ENCODE assay signal across 10 mouse cellular contexts in the genomic region with DNA sequence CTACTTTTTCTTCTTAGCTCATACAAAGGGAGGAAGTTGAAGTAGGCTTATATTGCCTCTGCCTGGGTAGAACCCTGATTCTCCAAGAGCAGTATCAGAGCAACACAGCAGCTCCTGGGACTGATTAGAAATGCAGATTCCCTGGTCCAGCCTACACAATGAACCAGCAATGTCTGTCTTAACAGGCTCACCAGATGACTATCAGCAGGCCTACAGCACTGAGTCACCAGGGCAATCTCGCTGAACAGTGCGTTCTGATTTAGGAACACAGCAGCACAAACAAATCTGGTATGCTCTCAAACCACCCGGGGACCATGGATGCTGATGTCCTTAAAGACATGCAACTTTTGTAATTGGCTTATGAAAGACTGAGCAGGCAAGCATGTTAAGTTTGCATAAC.
DNase-seq lines count a peak whose midpoint lies in the region; ATAC-seq and TF ChIP-seq lines count a peak whose summit lies in the region.
"Had no signal": no experiment of that assay in that cellular context is flagged by ENCODE, and none has a peak within 500 bp of the region (broad histone marks: within the 10 kb centered on the region; RNA-seq: fewer than 3 reads in every experiment).

No protein-coding gene starts in this region.

- TF ChIP-seq POLR2A in MEL (IDR thresholded peaks at IDR 0.05; ENCODE audit: control insufficient read depth in 1 of 2, insufficient read depth in 1 of 2, low read depth in 1 of 2, low read length in 2 of 2, poor library complexity in 1 of 2): no peak

- DNase-seq in liver, embryonic 11.5 days (ENCODE audit: low spot score): no peak
- no peak for DNase-seq in liver
- DNase-seq in MEL (ENCODE audit: low read depth, low spot score): peak; percentile 70
- DNase-seq in adrenal gland, postnatal 25 days: peak; percentile 12
- peak; percentile 19 to 39 for DNase-seq in left cerebral cortex, adult 9 months (ENCODE audit: low spot score in 2 of 2)
- DNase-seq in kidney, adult 9 months: no peak
- no peak for DNase-seq in heart, embryonic 10.5 days (ENCODE audit: low spot score)
- DNase-seq: kidney, adult 2 months; retina, postnatal 1 day had no signal

- no peak overlapping the region for H3K27ac ChIP-seq in liver, embryonic 11.5 days (ENCODE audit: low read depth, low read length)
- no peak overlapping the region for H3K27ac ChIP-seq in MEL (ENCODE audit: control insufficient read depth, low read depth, low read length)
- H3K27ac ChIP-seq in heart, embryonic 10.5 days: no peak overlapping the region
- H3K27ac ChIP-seq: heart, embryonic 15.5 days had no signal

- no peak overlapping the region for H3K9ac ChIP-seq in liver, embryonic 11.5 days (ENCODE audit: low read depth, low read length)
- no peak overlapping the region for H3K9ac ChIP-seq in MEL (ENCODE audit: control insufficient read depth, low read depth, low read length, poor library complexity, severe bottlenecking)
- H3K9ac ChIP-seq: heart, embryonic 15.5 days had no signal

- 74% methylated on average over 3 of the region's 3 CpGs for WGBS in liver, embryonic 11.5 days
- 61% methylated on average over 3 of the region's 3 CpGs for WGBS in heart, embryonic 10.5 days

- H3K9me3 ChIP-seq in liver, embryonic 11.5 days (ENCODE audit: control insufficient read depth, low read length): no peaks in the 10 kb centered on the region
- no peaks in the 10 kb centered on the region for H3K9me3 ChIP-seq in MEL (replicated peaks; ENCODE audit: insufficient read depth, low read length)
- no peaks in the 10 kb centered on the region for H3K9me3 ChIP-seq in heart, embryonic 10.5 days
- H3K9me3 ChIP-seq: heart, embryonic 15.5 days had no signal

- H3K27me3 ChIP-seq in liver, embryonic 11.5 days (replicated peaks; ENCODE audit: control insufficient read depth, insufficient read depth, low read length): no peaks in the 10 kb centered on the region
- H3K27me3 ChIP-seq in MEL (ENCODE audit: control insufficient read depth in 1 of 2, insufficient read depth in 2 of 2, low read length in 2 of 2): no peaks in the 10 kb centered on the region
- H3K27me3 ChIP-seq in heart, embryonic 10.5 days (ENCODE audit: insufficient read depth, poor library complexity, severe bottlenecking): no peaks in the 10 kb centered on the region
- H3K27me3 ChIP-seq: heart, embryonic 15.5 days had no signal

- TF ChIP-seq RAD21 in MEL (IDR thresholded peaks at IDR 0.05; ENCODE audit: low read depth, low read length): no peak

- TF ChIP-seq CTCF in MEL (IDR thresholded peaks at IDR 0.05 in 2 of 3, conservative IDR thresholded peaks at IDR 0.05 in 1 of 3; ENCODE audit: control insufficient read depth in 1 of 3, insufficient read depth in 1 of 3, low read depth in 2 of 3, low read length in 3 of 3, poor library complexity in 1 of 3, severe bottlenecking in 1 of 3): no peak

- 0 out of 2 replicates have a peak, but pooled peaks have one; percentile 43 for ATAC-seq in liver, embryonic 11.5 days (replicated peaks; ENCODE audit: low FRiP score)

- no peaks in the 10 kb centered on the region for H3K79me2 ChIP-seq in MEL (ENCODE audit: control insufficient read depth, insufficient read depth, low read length, poor library complexity)

- H3K36me3 ChIP-seq in liver, embryonic 11.5 days (ENCODE audit: control insufficient read depth, insufficient read depth, low read length): peaks cover 7% of the 10 kb centered on the region; the same call in 1 of the 2 replicates
- peaks cover 4 to 35% of the 10 kb centered on the region in 2 experiments for H3K36me3 ChIP-seq in MEL (ENCODE audit: control insufficient read depth in 1 of 2, insufficient read depth in 2 of 2, low read length in 2 of 2)
- H3K36me3 ChIP-seq in heart, embryonic 10.5 days: peaks cover 40% of the 10 kb centered on the region

- no peak overlapping the region for H3K4me2 ChIP-seq in liver, embryonic 11.5 days
- H3K4me2 ChIP-seq: heart, embryonic 15.5 days had no signal

- H3K4me1 ChIP-seq in liver, embryonic 11.5 days (replicated peaks; ENCODE audit: control insufficient read depth, insufficient read depth, low read length): no peaks in the 10 kb centered on the region
- peaks cover 0 to 4% of the 10 kb centered on the region in 2 experiments; a peak in 1 of 4 replicates for H3K4me1 ChIP-seq in MEL (ENCODE audit: control insufficient read depth in 1 of 2, insufficient read depth in 2 of 2, low read length in 2 of 2)
- 0 out of 2 replicates have a peak, but pooled peaks cover 4% of the 10 kb centered on the region for H3K4me1 ChIP-seq in heart, embryonic 10.5 days
- H3K4me1 ChIP-seq: heart, embryonic 15.5 days had no signal

- peak; percentile 70 to 74 for TF ChIP-seq EP300 in MEL (IDR thresholded peaks at IDR 0.05; ENCODE audit: low read depth in 1 of 2, low read length in 2 of 2)

- H3K4me3 ChIP-seq in liver, embryonic 11.5 days (ENCODE audit: low read depth, low read length): no peak overlapping the region
- H3K4me3 ChIP-seq in MEL (ENCODE audit: control insufficient read depth in 1 of 2, insufficient read depth in 1 of 2, low read depth in 2 of 2, low read length in 2 of 2): no peak overlapping the region
- H3K4me3 ChIP-seq in heart, embryonic 10.5 days: no peak overlapping the region
- H3K4me3 ChIP-seq: heart, embryonic 15.5 days had no signal

TF ChIP-seq in MEL, 35 proteins besides CTCF, POLR2A, EP300 and RAD21:
- TF ChIP-seq USF1 (IDR thresholded peaks at IDR 0.05; ENCODE audit: low read depth, low read length) (no peak), POLR2AphosphoS5 (IDR thresholded peaks at IDR 0.05; ENCODE audit: borderline replicate concordance, low read depth, low read length) (no peak), KAT2A (conservative IDR thresholded peaks at IDR 0.05; ENCODE audit: low read depth, low read length) (no peak), TAL1 (IDR thresholded peaks at IDR 0.05; ENCODE audit: low read length) (peak; percentile 63), SMC3 (IDR thresholded peaks at IDR 0.05; ENCODE audit: low read depth, low read length) (no peak), UBTF (IDR thresholded peaks at IDR 0.05; ENCODE audit: borderline replicate concordance, insufficient read depth, low read depth, low read length) (no peak), GATA1 (IDR thresholded peaks at IDR 0.05; ENCODE audit: low read depth, low read length) (peak; percentile 89), SIN3A (IDR thresholded peaks at IDR 0.05; ENCODE audit: low read length) (no peak), E2F4 (IDR thresholded peaks at IDR 0.05; ENCODE audit: borderline replicate concordance, low read depth, low read length) (no peak), NELFE (IDR thresholded peaks at IDR 0.05; ENCODE audit: low read depth, low read length) (no peak), RCOR1 (IDR thresholded peaks at IDR 0.05; ENCODE audit: low read depth, low read length) (peak; percentile 98), NRF1 (IDR thresholded peaks at IDR 0.05; ENCODE audit: insufficient read depth, low read depth, low read length, poor library complexity, severe bottlenecking) (no peak), TCF12 (IDR thresholded peaks at IDR 0.05; ENCODE audit: low read depth, low read length) (peak; percentile 88), ZMIZ1 (IDR thresholded peaks at IDR 0.05; ENCODE audit: low read depth, low read length) (no peak), GABPA (IDR thresholded peaks at IDR 0.05; ENCODE audit: low read depth, low read length) (no peak), ETS1 (IDR thresholded peaks at IDR 0.05; ENCODE audit: low read depth, low read length) (peak; percentile 43; the same call in 1 of the 2 replicates), MYB (IDR thresholded peaks at IDR 0.05; ENCODE audit: low read depth, low read length) (no peak), MAZ (IDR thresholded peaks at IDR 0.05; ENCODE audit: low read depth, low read length) (no peak), MAX (IDR thresholded peaks at IDR 0.05; ENCODE audit: low read length) (no peak; the same call in 1 of the 2 replicates), CHD1 (IDR thresholded peaks at IDR 0.05; ENCODE audit: low read depth, low read length) (no peak), JUND (IDR thresholded peaks at IDR 0.05; ENCODE audit: low read depth, low read length) (no peak), MXI1 (IDR thresholded peaks at IDR 0.05; ENCODE audit: low read depth, low read length) (peak; percentile 55; the same call in 1 of the 2 replicates)

Comparison
In these comparisons a context has a peak if more than half of its experiments do, and no peak if none do; other contexts are left out.
1. DNase-seq: peak in MEL (single experiment), adrenal gland, postnatal 25 days (single experiment) and left cerebral cortex, adult 9 months (2 of 2); none in liver, embryonic 11.5 days (single experiment), liver (single experiment), kidney, adult 9 months (single experiment) and heart, embryonic 10.5 days (single experiment).